Mouse (Mus musculus) kidney, embryonic 16.5 days (tissue): ENCODE data around the gene Sycn. TPM values are rescaled to one million over a fixed set of nuclear protein-coding genes. Genes with fewer than 3 reads are reported as not detected.

Source experiments
- ATAC-seq: fragments of 200-750 bp; cut with Nextera tagmentation; 2 replicates; pipeline ENCODE4 v1.8.0; 2017; ENCODE audit warnings: moderate TSS enrichment; ENCODE audit not compliant: low FRiP score, low TSS enrichment
- H3K27ac ChIP-seq: fragments of 300-500 bp; sonication (generic); 2 replicates; pipeline ENCODE4 v1.5.1; 2014; ENCODE audit warnings: low read length
- H3K27me3 ChIP-seq: fragments of 300-500 bp; sonication (generic); 2 replicates; pipeline ENCODE4 v1.6.1; 2014; ENCODE audit warnings: low read length, control low read depth, mixed read lengths; ENCODE audit not compliant: insufficient read depth
- H3K36me3 ChIP-seq: fragments of 300-500 bp; sonication (generic); 2 replicates; pipeline ENCODE4 v1.6.1; 2014; ENCODE audit warnings: low read length, control low read depth, mixed read lengths; ENCODE audit not compliant: insufficient read depth
- H3K4me1 ChIP-seq: fragments of 300-500 bp; sonication (generic); 2 replicates; pipeline ENCODE4 v1.6.1; 2014; ENCODE audit warnings: low read length, control low read depth, mixed read lengths; ENCODE audit not compliant: insufficient read depth
- H3K4me2 ChIP-seq: fragments of 300-500 bp; sonication (generic); replicated peaks from 2 replicates; pipeline ENCODE4 v1.6.1; 2014; ENCODE audit warnings: low read depth, low read length
- H3K4me3 ChIP-seq: fragments of 300-500 bp; sonication (generic); 2 replicates; pipeline ENCODE4 v1.5.1; 2014; ENCODE audit warnings: mild to moderate bottlenecking, low read length
- H3K9ac ChIP-seq: fragments of 300-500 bp; sonication (generic); replicated peaks from 2 replicates; pipeline ENCODE4 v1.6.1; 2014; ENCODE audit warnings: low read length
- H3K9me3 ChIP-seq: fragments of 300-500 bp; sonication (generic); 2 replicates; pipeline ENCODE4 v1.6.1; 2016; ENCODE audit warnings: low read length, control low read depth
- WGBS: fragments of 180-500 bp; shearing (Covaris S2); extraction: QIAGEN DNeasy Blood & Tissue Kit; methylation state at CpG from one replicate; pipeline ENCODE4 v1.1.7; 2014; 5-methylcytosine and 5-hydroxymethylcytosine counted together
- polyA plus RNA-seq: library from polyadenylated mRNA; unstranded; fragments of >200 nt; fragmentation: Nextera tagmentation; extraction: Ambion mirVana; gene quantifications from 2 replicates; pipeline ENCODE4 v1.2.1, GENCODE M21; 2015

Sycn gene
- polyA plus RNA-seq, 1 experiment from 2014 or later: not detected

DNA sequence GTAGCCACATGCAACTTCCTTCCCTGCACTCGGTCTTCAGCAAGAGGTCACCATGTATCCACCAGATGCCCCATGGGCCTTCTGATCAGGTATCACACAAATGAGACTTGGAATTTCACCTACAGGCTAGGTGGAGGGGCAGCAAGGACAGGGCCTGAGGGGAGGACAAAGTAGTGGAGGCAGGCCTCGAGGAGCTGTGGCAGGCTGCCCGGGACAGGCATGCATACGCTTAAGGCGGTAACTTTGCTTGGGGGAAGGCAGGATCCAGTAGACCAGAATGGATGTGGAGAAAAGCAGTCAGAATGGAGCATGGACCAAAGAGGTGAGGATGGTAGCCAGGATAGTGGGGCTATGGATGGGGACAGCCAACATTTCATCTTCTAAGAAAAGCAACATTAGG is 39.1 kb downstream of the Sycn start:
- no peak overlapping the region for H3K4me3 ChIP-seq
- H3K27me3 ChIP-seq: no peaks in the 10 kb centered on the region
- peaks cover 84% of the 10 kb centered on the region for H3K4me1 ChIP-seq
- no peaks in the 10 kb centered on the region for H3K9me3 ChIP-seq
- no peak for ATAC-seq
- H3K4me2 ChIP-seq: no peak overlapping the region
- 64% methylated on average over 5 of the region's 5 CpGs for WGBS
- H3K27ac ChIP-seq: 0 out of 2 replicates have a peak overlapping the region, but pooled peaks have one; percentile 17
- peaks cover 6% of the 10 kb centered on the region; the same call in 1 of the 2 replicates for H3K36me3 ChIP-seq
- no peak overlapping the region for H3K9ac ChIP-seq

DNA sequence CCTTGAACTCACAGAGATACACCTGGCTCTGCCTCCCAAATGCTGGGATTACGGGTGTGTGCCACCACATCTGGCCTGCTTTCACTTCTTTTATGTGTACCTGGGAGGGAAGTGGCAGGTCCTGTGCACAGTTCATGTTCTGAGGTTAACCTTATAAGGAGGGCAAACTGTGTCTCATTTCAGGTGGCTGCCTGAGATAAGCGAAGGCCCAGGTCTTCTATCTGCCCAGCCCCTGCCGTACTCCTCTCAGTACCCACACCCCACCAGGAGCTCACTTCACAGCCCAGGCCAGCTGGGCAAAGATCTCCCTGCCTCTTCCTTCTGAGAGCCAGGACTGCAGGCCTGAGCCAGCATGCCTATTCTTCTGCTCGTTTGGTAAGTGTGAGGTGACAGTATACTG is 41.0 kb downstream of the Sycn start:
- no peaks in the 10 kb centered on the region for H3K27me3 ChIP-seq
- 77% methylated on average over 4 of the region's 4 CpGs for WGBS
- peak overlapping the region; percentile 17; the same call in 1 of the 2 replicates for H3K9ac ChIP-seq
- H3K9me3 ChIP-seq: no peaks in the 10 kb centered on the region
- H3K4me1 ChIP-seq: peaks cover 82% of the 10 kb centered on the region
- no peak overlapping the region for H3K4me3 ChIP-seq
- no peak for ATAC-seq
- H3K27ac ChIP-seq: no peak overlapping the region
- peaks cover 6% of the 10 kb centered on the region; the same call in 1 of the 2 replicates for H3K36me3 ChIP-seq
- H3K4me2 ChIP-seq: no peak overlapping the region

DNA sequence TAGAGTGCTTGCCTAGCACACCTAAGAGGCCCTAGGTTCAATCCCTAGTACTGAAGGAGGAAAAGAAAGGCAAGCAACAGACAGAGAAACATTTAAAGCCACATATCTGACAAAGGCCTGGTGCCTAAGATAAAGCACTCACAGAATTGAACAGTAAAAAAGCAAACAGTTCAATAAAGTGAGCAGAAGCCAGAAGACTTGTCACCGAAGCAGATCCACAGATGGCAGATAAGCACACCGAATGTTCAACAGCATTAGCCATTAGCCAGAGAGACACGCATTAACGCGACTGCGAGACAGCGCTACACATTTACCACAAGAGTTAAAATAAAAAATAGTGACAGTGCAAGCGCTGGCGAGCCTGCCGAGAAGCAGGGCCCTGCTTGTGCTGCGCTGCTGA is 42.2 kb downstream of the Sycn start:
- peaks cover 6% of the 10 kb centered on the region; the same call in 1 of the 2 replicates for H3K36me3 ChIP-seq
- H3K4me2 ChIP-seq: no peak overlapping the region
- H3K9ac ChIP-seq: no peak overlapping the region
- no peak for ATAC-seq
- H3K4me3 ChIP-seq: no peak overlapping the region
- WGBS: 79% methylated on average over 11 of the region's 11 CpGs
- H3K27me3 ChIP-seq: no peaks in the 10 kb centered on the region
- no peaks in the 10 kb centered on the region for H3K9me3 ChIP-seq
- no peak overlapping the region; the same call in 1 of the 2 replicates for H3K27ac ChIP-seq
- peaks cover 82% of the 10 kb centered on the region for H3K4me1 ChIP-seq

DNA sequence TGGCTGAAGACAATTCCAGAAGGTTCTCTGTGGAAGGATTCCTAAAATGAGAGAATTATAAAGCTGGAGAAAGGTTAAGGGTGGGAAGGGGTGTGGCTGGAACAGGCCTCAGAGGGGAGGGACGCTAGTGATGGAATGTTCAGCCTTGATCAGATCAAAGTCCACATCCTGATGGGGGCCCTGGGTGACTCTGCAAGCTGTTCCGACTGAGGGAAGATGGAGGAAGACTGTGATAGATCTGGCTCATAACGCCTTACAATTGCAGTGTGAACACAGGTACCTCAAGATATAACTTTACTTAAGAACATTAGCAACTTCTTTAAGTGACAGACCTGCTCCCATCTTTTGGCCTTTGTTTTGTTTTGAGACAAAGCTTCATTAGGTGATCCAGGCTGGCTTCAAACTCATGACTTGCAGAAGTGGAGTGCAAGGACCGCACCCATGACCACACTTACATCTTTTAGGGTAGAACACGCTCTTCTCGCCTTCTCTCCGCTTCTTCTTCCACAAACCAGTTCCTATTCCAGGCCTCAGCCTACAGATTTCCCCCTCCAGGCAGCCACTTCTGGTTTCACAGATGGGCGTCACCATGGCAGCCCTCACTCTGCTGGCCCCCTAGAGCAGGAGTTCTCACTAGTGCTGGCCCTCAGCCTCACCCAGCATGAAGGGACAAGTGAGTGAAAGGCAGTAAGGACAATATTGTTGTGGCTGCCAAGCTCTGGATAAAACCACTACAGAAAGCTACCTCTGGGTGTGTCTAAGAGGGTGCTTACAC is 43.1 kb downstream of the Sycn start:
- Histone ChIP-seq H3K9me3 (no peaks in the 10 kb centered on the region), H3K36me3 (peaks cover 6% of the 10 kb centered on the region; the same call in 1 of the 2 replicates), H3K4me2 (no peak overlapping the region), H3K4me3 (no peak overlapping the region), H3K4me1 (peaks cover 81% of the 10 kb centered on the region), H3K27ac (peak overlapping the region; percentile 25; the same call in 1 of the 2 replicates), H3K9ac (no peak overlapping the region), H3K27me3 (no peaks in the 10 kb centered on the region)
- 64% methylated on average over 8 of the region's 8 CpGs for WGBS
- no peak for ATAC-seq

DNA sequence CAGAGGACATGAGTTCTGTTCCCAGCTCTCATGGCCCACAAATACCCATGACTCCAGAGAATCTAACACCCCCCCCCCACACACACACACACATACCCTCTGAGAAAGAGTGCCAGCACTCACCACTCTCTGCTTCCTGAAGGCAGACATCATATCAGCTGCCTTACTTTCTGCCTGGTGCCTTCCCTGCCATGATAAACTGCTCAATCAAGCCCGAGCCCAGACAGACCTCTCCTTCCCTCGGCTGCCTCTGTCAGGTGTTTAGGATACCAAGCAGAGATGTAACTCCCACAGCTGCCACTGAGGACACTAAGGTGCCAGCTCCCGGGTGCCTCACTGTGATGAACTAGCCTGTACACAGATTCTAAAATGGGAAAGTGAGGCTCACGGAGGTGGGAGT is 43.8 kb downstream of the Sycn start:
- Histone ChIP-seq H3K9me3 (no peaks in the 10 kb centered on the region), H3K27me3 (no peaks in the 10 kb centered on the region), H3K4me2 (no peak overlapping the region), H3K4me3 (no peak overlapping the region), H3K4me1 (peaks cover 81% of the 10 kb centered on the region), H3K9ac (no peak overlapping the region), H3K36me3 (peaks cover 6% of the 10 kb centered on the region; the same call in 1 of the 2 replicates), H3K27ac (no peak overlapping the region; the same call in 1 of the 2 replicates)
- WGBS: 44% methylated on average over 4 of the region's 4 CpGs
- no peak for ATAC-seq

DNA sequence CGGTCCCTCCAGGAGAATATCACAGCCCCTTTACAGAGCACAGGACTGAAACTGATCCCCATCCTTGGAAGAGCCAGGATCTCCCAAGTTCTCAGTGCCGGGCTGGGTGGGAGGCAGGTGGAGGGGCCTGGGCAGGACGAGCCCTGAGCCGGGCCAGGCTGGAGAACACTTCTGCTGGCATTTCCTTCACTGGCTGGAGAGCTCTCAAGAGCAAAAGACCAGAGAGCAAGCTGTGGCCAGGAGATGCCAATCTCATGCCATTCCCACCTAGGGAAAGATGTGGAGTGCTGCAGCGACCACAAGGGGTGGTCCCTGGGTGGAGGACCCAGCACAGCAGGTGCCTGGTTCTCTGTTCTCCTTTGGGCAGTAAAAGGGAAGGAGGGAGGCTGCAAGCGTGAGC is 44.3 kb downstream of the Sycn start:
- ATAC-seq: no peak
- no peak overlapping the region for H3K4me3 ChIP-seq
- peaks cover 6% of the 10 kb centered on the region; the same call in 1 of the 2 replicates for H3K36me3 ChIP-seq
- H3K9me3 ChIP-seq: no peaks in the 10 kb centered on the region
- no peaks in the 10 kb centered on the region for H3K27me3 ChIP-seq
- no peak overlapping the region for H3K4me2 ChIP-seq
- peak overlapping the region; percentile 14; the same call in 1 of the 2 replicates for H3K9ac ChIP-seq
- no peak overlapping the region for H3K27ac ChIP-seq
- WGBS: 69% methylated on average over 6 of the region's 6 CpGs
- H3K4me1 ChIP-seq: peaks cover 76% of the 10 kb centered on the region

DNA sequence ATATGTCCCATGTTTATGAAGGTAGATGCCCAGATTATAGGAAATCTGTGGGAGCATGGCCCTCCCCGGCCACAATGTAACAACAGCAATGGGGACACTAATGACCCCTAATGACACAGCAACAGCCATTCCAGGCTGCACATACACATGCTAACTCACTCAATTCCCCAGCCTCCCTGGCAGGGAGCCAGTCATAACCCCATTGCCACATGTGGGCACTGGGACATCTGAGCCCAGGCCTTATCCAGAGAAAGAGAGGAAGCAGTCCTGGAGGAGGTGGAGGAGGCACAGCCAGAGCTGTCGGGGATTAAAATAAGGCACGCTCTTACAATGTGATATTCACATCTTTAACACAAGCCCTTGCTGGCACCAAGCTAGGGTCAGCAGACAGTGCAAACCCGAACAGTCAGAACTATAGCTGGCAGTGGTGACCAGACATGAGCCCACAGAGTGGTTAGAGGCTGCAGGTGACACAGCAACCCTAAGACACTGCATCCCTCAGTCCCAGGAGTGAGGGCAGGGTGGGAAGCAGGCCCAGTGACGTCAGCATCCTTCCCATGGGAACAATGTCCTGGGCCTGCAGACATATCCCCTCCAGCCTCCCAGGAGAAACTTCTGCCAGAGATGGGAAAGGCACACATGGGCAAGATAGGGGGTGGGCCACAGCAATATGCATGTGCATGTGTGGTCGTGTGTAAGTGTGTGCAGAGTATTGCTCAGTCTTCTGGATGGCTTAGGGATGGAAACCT is 46.2 kb downstream of the Sycn start:
- no peaks in the 10 kb centered on the region for H3K27me3 ChIP-seq
- H3K4me1 ChIP-seq: peaks cover 75% of the 10 kb centered on the region
- H3K27ac ChIP-seq: peak overlapping the region; percentile 79; the same call in 1 of the 2 replicates
- no peak overlapping the region for H3K4me3 ChIP-seq
- no peak overlapping the region for H3K4me2 ChIP-seq
- ATAC-seq: 0 out of 2 replicates have a peak, but pooled peaks have one; percentile 18
- H3K9me3 ChIP-seq: no peaks in the 10 kb centered on the region
- no peak overlapping the region for H3K9ac ChIP-seq
- H3K36me3 ChIP-seq: no peaks in the 10 kb centered on the region
- 58% methylated on average over 6 of the region's 6 CpGs for whole genome bisulfite sequencing

DNA sequence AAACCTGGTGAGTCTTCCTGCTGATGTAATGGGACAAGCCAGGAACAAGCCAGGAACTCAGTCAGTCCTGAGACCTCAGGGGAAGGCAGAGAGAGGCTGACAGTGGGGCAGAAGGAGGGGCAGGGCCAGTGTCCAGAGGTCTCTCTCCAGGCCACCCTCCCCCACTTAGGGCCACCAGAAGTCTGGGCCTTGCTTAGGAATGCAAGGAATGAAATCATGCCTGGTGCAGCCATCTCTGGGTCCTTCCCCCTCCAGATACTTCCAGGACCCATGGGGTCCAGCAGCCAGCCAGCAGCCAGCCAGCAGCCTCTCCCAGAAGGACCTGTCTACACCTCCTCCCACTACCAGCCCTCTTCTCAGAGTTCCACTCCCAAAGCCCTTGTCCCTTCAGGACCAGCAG is 47.0 kb downstream of the Sycn start:
- Histone ChIP-seq H3K36me3 (no peaks in the 10 kb centered on the region), H3K4me3 (no peak overlapping the region), H3K4me2 (no peak overlapping the region), H3K27ac (peak overlapping the region; percentile 79), H3K9me3 (no peaks in the 10 kb centered on the region), H3K27me3 (no peaks in the 10 kb centered on the region), H3K9ac (peak overlapping the region; percentile 39; the same call in 1 of the 2 replicates), H3K4me1 (peaks cover 79% of the 10 kb centered on the region)
- peak; percentile 72 for ATAC-seq
